Mouse (Mus musculus): Measurements from ENCODE around the gene Stat2.

Stat2 gene

GRCm38 (mm10) chr10:128338948-128339347 lies 68.6 kb downstream of the Stat2 start:
- DNase-seq (ENCODE audit: low spot score in 2 of 2), result no peak

- no peak for DNase-seq (ENCODE audit: low spot score in 2 of 2)
Measured at GRCm38 (mm10) chr10:128340257-128340656, 69.9 kb downstream of the Stat2 start.

Measured in frontal cortex, postnatal 14 days (tissue).